Mouse (Mus musculus) thymus, adult 2 months (tissue): ENCODE data around the gene Traf6. TPM values are rescaled to one million over a fixed set of nuclear protein-coding genes. Genes with fewer than 3 reads are reported as not detected.

Experiments used
- DNase-seq: peaks from one replicate; pipeline ENCODE4 v3.0.0; 2021
- H3K27ac ChIP-seq: fragments of 200-500 bp; 2 replicates; pipeline ENCODE4 v1.5.1; 2012; ENCODE audit warnings: low read length, control low read depth; ENCODE audit not compliant: control insufficient read depth, insufficient read depth
- H3K27me3 ChIP-seq: fragments of 200-500 bp; 2 replicates; pipeline ENCODE4 v1.6.1; 2012; ENCODE audit warnings: mild to moderate bottlenecking, low read length, moderate library complexity, mixed read lengths; ENCODE audit not compliant: control insufficient read depth, insufficient read depth
- H3K36me3 ChIP-seq: fragments of 200-500 bp; 2 replicates; pipeline ENCODE4 v1.6.1; 2012; ENCODE audit warnings: mild to moderate bottlenecking, low read length, moderate library complexity; ENCODE audit not compliant: control insufficient read depth, insufficient read depth
- H3K4me1 ChIP-seq: fragments of 200-500 bp; replicated peaks from 2 replicates; pipeline ENCODE4 v1.6.1; 2012; ENCODE audit warnings: low read length; ENCODE audit not compliant: control insufficient read depth, insufficient read depth
- H3K4me3 ChIP-seq: fragments of 200-500 bp; 2 replicates; pipeline ENCODE4 v1.5.1; 2012; ENCODE audit warnings: mild to moderate bottlenecking, low read length, control low read depth, moderate library complexity; ENCODE audit not compliant: control insufficient read depth, insufficient read depth
- CTCF ChIP-seq: fragments of 200-500 bp; IDR thresholded peaks from 2 replicates; pipeline ENCODE4 v1.5.1; 2012; ENCODE audit warnings: mild to moderate bottlenecking, control low read depth, low read length, moderate library complexity, borderline replicate concordance; ENCODE audit not compliant: control insufficient read depth, poor library complexity, insufficient read depth; ENCODE audit errors: extremely low read depth
- POLR2A ChIP-seq: fragments of 200-500 bp; IDR thresholded peaks from 2 replicates; pipeline ENCODE4 v1.6.1; 2012; ENCODE audit warnings: mild to moderate bottlenecking, low read length, control low read depth, moderate library complexity; ENCODE audit not compliant: control insufficient read depth, poor library complexity, insufficient read depth; ENCODE audit errors: extremely low read depth
- WGBS: fragments of 180-500 bp; shearing (Covaris S2); methylation state at CpG from one replicate; pipeline ENCODE4 v1.1.7; 2018; 5-methylcytosine and 5-hydroxymethylcytosine counted together
- polyA plus RNA-seq: library from polyadenylated mRNA; depleted of rRNA; stranded (reverse); fragments of >200 nt; gene quantifications from 2 replicates; pipeline ENCODE4 v1.2.3, GENCODE M21; 2012

Traf6 gene
- polyA plus RNA-seq, 1 experiment = 31.9 TPM

- Histone ChIP-seq H3K4me3 (no peak overlapping the region), H3K27me3 (no peaks in the 10 kb centered on the region), H3K4me1 (peaks cover 2% of the 10 kb centered on the region; the same call in 1 of the 2 replicates), H3K27ac (no peak overlapping the region), H3K36me3 (no peaks in the 10 kb centered on the region)
- no peak for DNase-seq
- 88% methylated on average over 1 of the region's 1 CpGs for WGBS
- TF ChIP-seq CTCF = no peak
- no peak for TF ChIP-seq POLR2A
Measured at GRCm38 (mm10) chr2:101729472-101729871, 51.2 kb downstream of the Traf6 start.

DNA sequence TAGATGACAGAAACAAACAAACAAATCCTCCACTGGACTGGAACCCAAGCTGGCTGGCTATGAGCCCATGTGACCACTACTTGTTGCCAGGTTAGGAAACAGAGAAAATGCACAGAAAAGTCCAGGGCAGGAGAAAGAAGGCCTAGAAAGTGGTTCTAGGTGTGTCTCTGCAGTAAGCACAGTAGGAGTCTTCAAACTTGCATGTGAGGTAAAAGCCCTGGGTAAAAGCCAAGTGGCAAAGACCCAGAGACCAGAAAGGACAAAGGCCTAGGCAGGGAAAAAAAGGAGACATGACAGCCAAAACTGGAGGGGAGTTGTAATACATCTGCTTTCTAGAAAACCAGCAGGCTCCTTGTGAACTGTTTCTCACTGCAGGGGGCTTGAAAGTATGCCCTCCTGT, 52.7 kb downstream of the Traf6 start:
- Histone ChIP-seq H3K27me3 (no peaks in the 10 kb centered on the region), H3K27ac (no peak overlapping the region), H3K36me3 (no peaks in the 10 kb centered on the region), H3K4me1 (peaks cover 2% of the 10 kb centered on the region; the same call in 1 of the 2 replicates), H3K4me3 (no peak overlapping the region)
- DNase-seq = no peak
- TF ChIP-seq POLR2A (no peak), CTCF (no peak)

DNA sequence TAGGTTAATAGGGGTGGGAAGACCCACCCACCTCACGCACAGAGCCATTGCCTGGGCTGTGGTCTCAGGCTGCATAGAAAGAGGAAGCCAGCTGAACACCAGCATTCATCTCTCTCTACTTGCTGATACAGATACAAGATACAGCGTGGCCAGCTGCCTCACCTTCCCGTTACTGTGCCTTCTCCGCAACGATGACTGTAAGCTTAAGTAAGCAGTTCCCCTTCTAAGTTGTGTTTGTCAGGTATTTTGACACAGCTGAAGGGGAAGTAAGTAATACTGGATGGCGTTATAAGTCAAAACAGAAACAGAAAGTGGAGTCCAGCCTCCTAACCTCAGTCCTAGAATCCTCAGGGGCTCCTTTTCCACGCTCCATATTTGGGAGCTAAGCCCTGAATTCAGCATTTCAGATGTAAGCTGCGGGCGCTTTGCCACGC, 54.6 kb downstream of the Traf6 start:
- Histone ChIP-seq H3K36me3 (no peaks in the 10 kb centered on the region), H3K27me3 (no peaks in the 10 kb centered on the region), H3K4me1 (peaks cover 2% of the 10 kb centered on the region; the same call in 1 of the 2 replicates), H3K27ac (no peak overlapping the region; the same call in 1 of the 2 replicates), H3K4me3 (no peak overlapping the region)
- whole genome bisulfite sequencing = 6% methylated on average over 10 of the region's 10 CpGs
- DNase-seq = no peak
- TF ChIP-seq CTCF = no peak
- no peak for TF ChIP-seq POLR2A

DNA sequence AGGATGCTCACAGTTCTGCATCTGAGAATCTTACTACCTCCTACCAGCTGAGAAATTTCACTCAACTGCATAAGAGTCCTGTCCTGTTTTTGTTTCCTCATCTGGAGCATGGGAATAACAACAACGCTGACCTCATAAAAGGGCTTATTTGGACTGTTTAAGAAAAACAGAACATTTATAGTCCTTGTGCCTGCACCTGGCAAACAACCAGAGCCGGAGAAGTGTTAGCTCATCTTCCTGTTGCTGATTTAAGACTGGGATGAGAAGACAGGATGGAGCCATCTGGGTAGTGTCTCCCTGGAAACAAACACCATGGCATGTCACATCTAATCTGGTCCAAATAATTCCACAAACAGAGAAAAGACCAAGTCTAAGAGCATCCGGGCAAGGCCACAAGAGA, 55.3 kb downstream of the Traf6 start:
- no peak for DNase-seq
- no peak overlapping the region for H3K4me3 ChIP-seq

GRCm38 (mm10) chr2:101739914-101740313, 61.7 kb downstream of the Traf6 start:
- WGBS = 91% methylated on average over 5 of the region's 5 CpGs
- DNase-seq = no peak
- H3K4me3 ChIP-seq = no peak overlapping the region
- no peak for TF ChIP-seq POLR2A
- TF ChIP-seq CTCF = no peak
- H3K4me1 ChIP-seq = no peaks in the 10 kb centered on the region
- H3K27me3 ChIP-seq = no peaks in the 10 kb centered on the region
- no peaks in the 10 kb centered on the region for H3K36me3 ChIP-seq
- no peak overlapping the region for H3K27ac ChIP-seq

More for the DNA sequence above, 55.3 kb downstream of the Traf6 start:
- TF ChIP-seq POLR2A = no peak
- no peak for TF ChIP-seq CTCF
- H3K4me1 ChIP-seq = peaks cover 2% of the 10 kb centered on the region; the same call in 1 of the 2 replicates
- no peaks in the 10 kb centered on the region for H3K36me3 ChIP-seq
- WGBS = 86% methylated on average over 3 of the region's 3 CpGs
- no peaks in the 10 kb centered on the region for H3K27me3 ChIP-seq
- H3K27ac ChIP-seq = no peak overlapping the region

DNA sequence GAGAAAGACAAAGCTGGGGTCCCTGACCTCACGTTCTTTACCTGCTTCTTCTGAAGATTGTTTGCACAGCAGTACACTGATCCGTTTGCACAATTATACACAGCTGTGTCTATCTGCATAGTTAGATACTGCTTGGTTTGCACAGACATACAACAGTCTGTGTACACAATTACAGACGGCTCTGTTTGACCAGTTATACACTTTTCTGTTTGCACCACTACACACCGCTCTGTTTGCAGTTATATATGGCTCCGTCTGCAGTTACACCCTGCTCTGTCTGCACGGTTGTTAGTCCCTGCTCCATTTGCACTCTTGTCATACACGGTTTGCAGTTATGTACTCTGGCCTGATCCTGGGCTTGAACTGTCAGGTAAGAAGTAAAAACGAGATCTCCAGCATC, 63.4 kb downstream of the Traf6 start:
- Histone ChIP-seq H3K27ac (no peak overlapping the region), H3K36me3 (no peaks in the 10 kb centered on the region), H3K4me3 (no peak overlapping the region), H3K4me1 (no peaks in the 10 kb centered on the region), H3K27me3 (no peaks in the 10 kb centered on the region)
- no peak for DNase-seq
- TF ChIP-seq POLR2A = no peak
- TF ChIP-seq CTCF = no peak
- WGBS = 91% methylated on average over 8 of the region's 8 CpGs
